Mouse (Mus musculus) lung, embryonic 16.5 days (tissue): Measurements from ENCODE around the gene Stat6. TPM values are rescaled to one million over a fixed set of nuclear protein-coding genes. Genes with fewer than 3 reads are reported as not detected.
"Not testable (repeated sequence)": the region's sequence is repeated elsewhere in the genome, so short reads cannot be mapped to it uniquely, and the experiment has no call there.

ENCODE experiments used
- ATAC-seq: fragments of 200-750 bp; cut with Nextera tagmentation; 2 replicates; pipeline ENCODE4 v1.8.0; 2017; ENCODE audit warnings: low read depth, mild to moderate bottlenecking, moderate library complexity
- H3K27ac ChIP-seq: fragments of 300-500 bp; sonication (generic); 2 replicates; pipeline ENCODE4 v1.5.1; 2014; ENCODE audit warnings: mild to moderate bottlenecking, control low read depth, low read length
- H3K27me3 ChIP-seq: fragments of 300-500 bp; sonication (generic); 2 replicates; pipeline ENCODE4 v1.6.1; 2014; ENCODE audit warnings: low read depth, low read length, mixed read lengths; ENCODE audit not compliant: control insufficient read depth, insufficient read depth
- H3K36me3 ChIP-seq: fragments of 300-500 bp; sonication (generic); 2 replicates; pipeline ENCODE4 v1.6.1; 2014; ENCODE audit warnings: low read length; ENCODE audit not compliant: control insufficient read depth, insufficient read depth
- H3K4me1 ChIP-seq: fragments of 300-500 bp; sonication (generic); replicated peaks from 2 replicates; pipeline ENCODE4 v1.6.1; 2014; ENCODE audit warnings: low read length, mixed read lengths; ENCODE audit not compliant: control insufficient read depth, insufficient read depth
- H3K4me2 ChIP-seq: fragments of 300-500 bp; sonication (generic); 2 replicates; pipeline ENCODE4 v1.6.1; 2014; ENCODE audit warnings: low read depth, low read length, control low read depth
- H3K4me3 ChIP-seq: fragments of 300-500 bp; sonication (generic); 2 replicates; pipeline ENCODE4 v1.5.1; 2014; ENCODE audit warnings: mild to moderate bottlenecking, low read length, control low read depth
- H3K9ac ChIP-seq: fragments of 300-500 bp; sonication (generic); 2 replicates; pipeline ENCODE4 v1.6.1; 2014; ENCODE audit warnings: low read length, control low read depth
- H3K9me3 ChIP-seq: fragments of 300-500 bp; sonication (generic); 2 replicates; pipeline ENCODE4 v1.6.1; 2016; ENCODE audit warnings: low read length; ENCODE audit not compliant: control insufficient read depth
- WGBS: fragments of 180-500 bp; shearing (Covaris S2); extraction: QIAGEN DNeasy Blood & Tissue Kit; methylation state at CpG from one replicate; pipeline ENCODE4 v1.1.7; 2014; 5-methylcytosine and 5-hydroxymethylcytosine counted together
- polyA plus RNA-seq: library from polyadenylated mRNA; unstranded; fragments of >200 nt; fragmentation: Nextera tagmentation; extraction: Ambion mirVana; gene quantifications from 2 replicates; pipeline ENCODE4 v1.2.1, GENCODE M21; 2015

Stat6 gene
- polyA plus RNA-seq, 1 experiment from 2014 or later = 47.4 TPM

DNA sequence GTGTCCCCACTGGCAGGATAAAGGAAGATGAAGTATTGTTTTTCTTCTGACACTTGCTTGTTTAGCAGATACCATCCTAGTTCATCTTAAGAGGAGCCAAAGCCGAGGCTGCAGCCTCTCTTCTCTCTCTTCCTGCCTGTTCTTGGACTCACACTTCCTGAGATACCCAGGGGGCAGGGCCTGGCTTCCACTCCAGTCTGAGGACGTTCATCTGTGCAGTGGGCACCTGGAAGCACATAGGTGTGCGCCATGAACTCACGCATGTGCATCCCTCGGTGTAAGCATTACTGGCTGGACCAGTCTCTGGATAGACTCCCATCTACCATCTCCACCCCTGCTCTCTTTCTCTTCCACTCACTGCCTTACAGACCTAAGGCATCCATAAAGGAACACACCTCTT, 2.4 kb upstream of the Stat6 start:
- Histone ChIP-seq H3K4me1 (peaks cover 17% of the 10 kb centered on the region), H3K9ac (no peak overlapping the region)
- 55% methylated on average over 5 of the region's 5 CpGs for WGBS

DNA sequence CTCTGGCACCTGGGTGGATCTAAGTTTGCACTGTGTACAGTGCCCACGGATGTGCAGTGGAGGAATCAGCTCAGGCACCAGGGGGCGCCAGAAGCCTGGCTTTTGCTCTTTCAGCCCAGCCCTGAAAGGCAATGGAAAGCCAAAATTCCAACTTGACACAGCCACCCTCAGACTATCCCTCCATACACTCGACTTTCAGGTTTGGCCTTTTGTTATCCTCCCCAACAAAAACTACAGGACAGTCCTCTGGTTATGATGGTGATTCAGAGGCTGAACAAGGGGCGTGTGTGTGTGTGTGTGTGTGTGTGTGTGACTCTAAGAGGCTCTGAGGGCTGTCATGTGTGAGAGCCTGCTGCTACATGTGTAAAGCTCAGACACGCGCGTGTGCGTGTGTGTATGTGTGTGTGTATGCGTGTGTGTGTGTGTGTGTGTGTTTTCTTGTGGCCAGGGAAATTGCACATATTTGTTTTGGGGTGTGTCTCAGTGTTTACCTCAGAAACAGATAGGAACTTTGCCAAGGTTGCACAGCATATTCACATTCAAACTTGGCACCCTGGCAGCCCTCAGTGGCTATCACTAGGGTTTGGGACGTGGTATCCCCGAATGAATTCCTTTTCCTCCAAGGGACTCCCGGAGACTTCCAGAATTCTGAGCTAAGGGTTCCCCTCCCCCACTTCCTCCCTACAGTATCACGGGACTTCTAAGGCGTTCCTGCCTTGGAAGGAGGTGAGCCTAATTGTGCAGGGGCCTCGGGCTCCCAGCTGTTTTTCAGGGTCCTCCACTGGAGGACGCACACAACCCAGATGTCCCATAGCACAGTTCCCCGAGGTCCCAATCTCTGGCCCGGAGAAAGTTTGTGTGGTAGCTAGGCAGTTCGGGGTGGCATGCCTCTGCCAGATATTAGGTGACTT, 670 bp upstream of the Stat6 start:
- no peaks in the 10 kb centered on the region for H3K27me3 ChIP-seq
- H3K27ac ChIP-seq = peak overlapping the region; percentile 96
- H3K4me3 ChIP-seq = peak overlapping the region; percentile 63
- H3K4me2 ChIP-seq = peak overlapping the region; percentile 63
- ATAC-seq = peak; percentile 71
- peak overlapping the region; percentile 84 for H3K9ac ChIP-seq
- no peaks in the 10 kb centered on the region for H3K9me3 ChIP-seq
- WGBS = 5% methylated on average over 19 of the region's 19 CpGs
- no peaks in the 10 kb centered on the region for H3K36me3 ChIP-seq
- peaks cover 17% of the 10 kb centered on the region for H3K4me1 ChIP-seq

More for the DNA sequence above, 2.4 kb upstream of the Stat6 start:
- Histone ChIP-seq H3K9me3 (no peaks in the 10 kb centered on the region), H3K4me2 (no peak overlapping the region), H3K27me3 (no peaks in the 10 kb centered on the region), H3K27ac (no peak overlapping the region), H3K4me3 (no peak overlapping the region), H3K36me3 (no peaks in the 10 kb centered on the region)
- ATAC-seq = no peak

DNA sequence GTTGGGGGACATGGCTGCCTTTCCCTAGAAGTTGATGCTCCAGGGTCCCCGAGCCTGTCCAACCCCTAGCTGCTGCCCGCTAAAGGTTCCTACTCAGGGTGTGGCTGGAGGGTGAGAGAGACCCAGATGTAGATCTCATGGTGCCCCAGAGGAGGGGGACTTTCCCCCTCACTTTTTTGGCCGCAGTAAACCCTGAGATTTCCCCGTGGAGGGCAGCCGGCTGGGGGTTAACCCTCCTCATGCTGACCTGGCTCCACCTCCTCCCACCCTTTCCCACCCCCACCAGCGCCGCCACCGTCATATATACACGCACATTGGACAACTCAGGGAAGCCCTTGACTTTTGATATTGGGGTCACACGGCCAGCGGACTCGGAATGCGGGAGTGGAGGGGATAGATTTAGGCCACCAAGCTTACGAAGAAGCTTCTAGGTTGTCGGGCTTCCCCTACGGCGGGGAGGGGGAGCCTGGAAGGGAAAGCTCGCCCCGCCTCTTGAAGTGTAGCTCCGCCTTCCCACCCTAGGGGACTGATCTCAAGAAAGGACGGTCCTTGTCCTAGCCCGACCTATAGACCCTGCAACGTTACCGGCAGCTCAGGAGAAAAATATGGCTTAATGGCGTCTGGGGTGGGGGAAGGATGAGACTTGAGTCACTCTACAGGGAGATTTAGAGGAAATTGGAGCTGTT, 910 bp downstream of the Stat6 start:
- Histone ChIP-seq H3K4me3 (peak overlapping the region; percentile 63), H3K4me1 (peaks cover 17% of the 10 kb centered on the region), H3K27ac (peak overlapping the region; percentile 96), H3K36me3 (no peaks in the 10 kb centered on the region), H3K9me3 (no peaks in the 10 kb centered on the region), H3K27me3 (no peaks in the 10 kb centered on the region), H3K4me2 (peak overlapping the region; percentile 63), H3K9ac (peak overlapping the region; percentile 84)
- WGBS = under 1% methylated on average over 25 of the region's 25 CpGs
- ATAC-seq = peak; percentile 76

DNA sequence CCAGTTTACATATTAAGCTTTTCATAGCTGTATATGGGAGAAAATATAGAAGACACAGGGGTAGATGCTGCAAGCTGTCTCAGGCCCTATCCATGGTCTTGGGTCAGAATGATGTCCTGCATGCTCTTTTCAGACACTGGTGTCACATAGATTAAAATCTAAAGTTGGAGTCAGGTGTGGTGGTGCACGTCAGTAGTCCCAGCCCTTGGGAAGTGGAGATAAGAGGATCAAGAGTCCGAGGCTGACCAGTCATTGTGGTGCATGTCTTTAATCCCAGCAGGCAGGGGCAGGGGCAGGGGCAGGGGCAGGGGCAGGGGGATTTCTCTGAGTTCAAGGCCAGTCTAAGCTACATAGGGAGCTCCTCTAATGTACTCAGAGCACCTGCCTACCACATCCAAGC, 3.0 kb downstream of the Stat6 start:
- ATAC-seq = no peak
- WGBS = 50% methylated on average over 2 of the region's 2 CpGs

DNA sequence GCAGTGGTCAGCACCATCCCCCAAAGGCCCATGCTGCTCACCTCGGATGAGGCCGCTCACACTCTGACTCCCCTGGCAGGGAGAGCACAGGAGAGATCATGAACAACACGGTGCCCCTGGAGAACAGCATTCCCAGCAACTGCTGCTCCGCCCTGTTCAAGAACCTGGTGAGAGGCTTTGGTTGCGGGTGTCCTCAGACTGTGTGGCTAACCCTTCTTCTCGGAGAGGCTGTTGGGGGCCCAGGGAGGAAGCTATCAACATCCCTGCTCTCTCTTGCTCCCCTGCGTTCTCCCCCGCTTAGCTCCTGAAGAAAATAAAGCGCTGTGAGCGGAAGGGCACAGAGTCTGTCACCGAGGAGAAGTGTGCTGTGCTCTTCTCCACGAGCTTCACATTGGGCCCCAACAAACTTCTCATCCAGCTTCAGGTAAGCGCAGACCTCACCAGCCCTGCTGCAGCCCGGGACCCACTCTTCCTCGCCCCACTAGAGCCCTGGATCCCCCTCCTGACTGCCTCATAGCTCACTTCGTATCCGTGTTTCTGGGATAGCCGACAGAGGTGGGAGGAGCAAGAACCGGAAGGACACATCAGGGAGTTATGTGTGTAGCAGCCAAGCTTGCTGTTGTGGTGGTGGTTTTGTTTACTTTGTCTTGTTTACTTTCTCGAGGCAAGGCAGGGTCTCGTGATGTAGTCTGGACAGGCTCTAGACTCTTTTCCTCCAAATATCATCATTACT, 10.3 kb downstream of the Stat6 start:
- Histone ChIP-seq H3K9ac (peak overlapping the region; percentile 49), H3K27me3 (no peaks in the 10 kb centered on the region), H3K4me1 (peaks cover 8% of the 10 kb centered on the region; the same call in 1 of the 2 replicates), H3K36me3 (peaks cover 24% of the 10 kb centered on the region), H3K4me2 (peak overlapping the region; percentile 28), H3K9me3 (no peaks in the 10 kb centered on the region), H3K27ac (peak overlapping the region; percentile 39), H3K4me3 (no peak overlapping the region; the same call in 1 of the 2 replicates)
- 36% methylated on average over 21 of the region's 21 CpGs for WGBS
- ATAC-seq = peak; percentile 73

More for the DNA sequence above, 3.0 kb downstream of the Stat6 start:
- no peak overlapping the region for H3K4me2 ChIP-seq
- no peaks in the 10 kb centered on the region for H3K27me3 ChIP-seq
- no peak overlapping the region for H3K27ac ChIP-seq
- H3K4me1 ChIP-seq = peaks cover 17% of the 10 kb centered on the region
- no peaks in the 10 kb centered on the region for H3K9me3 ChIP-seq
- H3K9ac ChIP-seq = no peak overlapping the region
- H3K36me3 ChIP-seq = peaks cover 3% of the 10 kb centered on the region; the same call in 1 of the 2 replicates
- H3K4me3 ChIP-seq = no peak overlapping the region

DNA sequence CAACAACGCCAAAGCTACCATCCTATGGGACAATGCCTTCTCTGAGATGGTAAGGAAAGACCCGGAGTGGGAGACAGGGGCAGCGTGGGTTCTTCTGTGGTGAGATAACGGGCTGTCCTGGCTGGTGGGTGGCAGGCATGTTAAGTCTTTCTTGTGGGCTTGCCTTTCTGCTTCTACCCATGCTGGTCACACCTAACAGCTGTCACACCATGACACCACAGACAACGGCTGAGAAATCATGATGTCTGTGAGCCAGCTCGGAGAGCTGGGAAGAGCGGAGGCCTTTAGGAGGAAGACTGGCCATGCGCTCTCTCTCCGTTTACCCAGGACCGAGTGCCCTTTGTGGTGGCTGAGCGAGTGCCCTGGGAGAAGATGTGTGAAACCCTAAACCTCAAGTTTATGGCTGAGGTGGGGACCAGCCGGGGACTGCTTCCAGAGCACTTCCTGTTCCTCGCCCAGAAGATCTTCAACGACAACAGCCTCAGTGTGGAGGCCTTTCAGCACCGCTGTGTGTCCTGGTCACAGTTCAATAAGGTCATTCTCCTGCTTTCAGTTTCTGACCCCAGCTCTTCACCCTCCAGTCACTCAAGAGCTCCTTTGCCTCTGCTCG, 12.3 kb downstream of the Stat6 start:
- Histone ChIP-seq H3K27me3 (no peaks in the 10 kb centered on the region), H3K9ac (no peak overlapping the region), H3K4me3 (no peak overlapping the region), H3K4me2 (no peak overlapping the region), H3K9me3 (no peaks in the 10 kb centered on the region), H3K4me1 (peaks cover 8% of the 10 kb centered on the region; the same call in 1 of the 2 replicates), H3K36me3 (peaks cover 27% of the 10 kb centered on the region), H3K27ac (no peak overlapping the region)
- 72% methylated on average over 16 of the region's 16 CpGs for WGBS
- ATAC-seq = no peak

DNA sequence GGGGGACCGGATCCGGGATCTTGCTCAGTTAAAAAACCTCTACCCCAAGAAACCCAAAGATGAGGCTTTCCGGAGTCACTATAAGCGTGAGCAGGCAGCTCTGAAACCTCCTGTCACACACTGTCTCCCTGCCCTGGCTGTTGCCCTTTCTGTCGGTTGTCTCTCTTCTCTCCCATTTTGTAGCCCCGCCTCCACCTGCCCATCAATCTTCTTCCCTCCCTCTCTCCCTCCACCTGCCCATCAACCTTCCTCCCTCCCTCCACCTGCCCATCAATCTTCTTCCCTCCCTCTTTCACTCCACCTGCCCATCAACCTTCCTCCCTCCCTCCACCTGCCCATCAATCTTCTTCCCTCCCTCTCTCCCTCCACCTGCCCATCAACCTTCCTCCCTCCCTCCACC, 14.8 kb downstream of the Stat6 start:
- WGBS = 64% methylated on average over 6 of the region's 6 CpGs
- not testable (repeated sequence) for H3K9me3 ChIP-seq, H3K27me3 ChIP-seq, ATAC-seq, H3K4me3 ChIP-seq, H3K4me2 ChIP-seq, H3K9ac ChIP-seq, H3K27ac ChIP-seq
- Histone ChIP-seq H3K36me3 (peaks cover 34% of the 10 kb centered on the region), H3K4me1 (peaks cover 29% of the 10 kb centered on the region)

DNA sequence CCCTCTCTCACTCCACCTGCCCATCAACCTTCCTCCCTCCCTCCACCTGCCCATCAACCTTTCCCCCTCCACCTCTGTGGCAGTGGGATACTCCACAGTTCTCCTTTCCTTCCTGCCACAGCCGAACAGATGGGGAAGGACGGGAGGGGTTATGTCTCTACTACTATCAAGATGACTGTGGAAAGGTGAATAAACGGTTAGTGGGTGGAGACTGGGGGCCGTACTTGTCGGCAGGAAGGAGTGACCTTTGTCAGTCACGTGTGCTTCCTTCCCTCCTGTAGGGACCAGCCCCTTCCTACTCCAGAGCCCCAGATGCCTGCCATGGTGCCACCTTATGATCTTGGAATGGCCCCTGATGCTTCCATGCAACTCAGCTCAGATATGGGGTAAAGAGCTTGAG, 15.3 kb downstream of the Stat6 start:
- H3K36me3 ChIP-seq = peaks cover 36% of the 10 kb centered on the region
- no peaks in the 10 kb centered on the region for H3K9me3 ChIP-seq
- H3K4me3 ChIP-seq = no peak overlapping the region
- no peak overlapping the region for H3K27ac ChIP-seq
- ATAC-seq = no peak
- 22% methylated on average over 6 of the region's 6 CpGs for WGBS
- H3K4me2 ChIP-seq = no peak overlapping the region
- H3K27me3 ChIP-seq = no peaks in the 10 kb centered on the region
- H3K9ac ChIP-seq = no peak overlapping the region
- H3K4me1 ChIP-seq = peaks cover 30% of the 10 kb centered on the region
